Mouse (Mus musculus) kidney, adult 9 months (tissue): ENCODE measurements around the gene Osbp2.

Experiments
- DNase-seq: peaks from one replicate; pipeline ENCODE4 v3.0.0; 2022

Gene Osbp2

DNA sequence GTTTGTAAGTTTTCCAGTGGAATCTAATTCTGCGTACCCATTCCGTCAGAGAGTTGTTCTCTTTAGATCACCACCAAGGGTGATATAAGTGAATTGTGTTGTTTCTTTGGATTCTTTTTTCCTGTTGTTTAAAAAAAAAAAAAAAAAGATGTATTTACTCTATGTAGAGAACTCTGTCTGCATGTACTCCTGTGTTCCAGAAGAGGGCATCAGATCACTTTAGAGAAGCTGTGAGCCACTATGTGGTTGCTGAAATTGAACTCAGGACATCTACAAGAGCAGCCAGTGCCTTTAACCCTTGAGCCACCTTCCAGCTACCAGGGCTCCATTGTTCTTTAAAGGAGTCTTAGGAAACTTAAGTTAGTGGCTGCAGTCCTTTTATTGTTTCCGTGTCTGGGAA, 166.3 kb downstream of the Osbp2 start:
- no peak for DNase-seq

- peak; percentile 34 for DNase-seq
These were observed 167.6 kb downstream of the Osbp2 start for GRCm38 (mm10) chr11:3696086-3696616.

- DNase-seq: no peak
These were observed 172.0 kb downstream of the Osbp2 start for GRCm38 (mm10) chr11:3691746-3692145.

DNA sequence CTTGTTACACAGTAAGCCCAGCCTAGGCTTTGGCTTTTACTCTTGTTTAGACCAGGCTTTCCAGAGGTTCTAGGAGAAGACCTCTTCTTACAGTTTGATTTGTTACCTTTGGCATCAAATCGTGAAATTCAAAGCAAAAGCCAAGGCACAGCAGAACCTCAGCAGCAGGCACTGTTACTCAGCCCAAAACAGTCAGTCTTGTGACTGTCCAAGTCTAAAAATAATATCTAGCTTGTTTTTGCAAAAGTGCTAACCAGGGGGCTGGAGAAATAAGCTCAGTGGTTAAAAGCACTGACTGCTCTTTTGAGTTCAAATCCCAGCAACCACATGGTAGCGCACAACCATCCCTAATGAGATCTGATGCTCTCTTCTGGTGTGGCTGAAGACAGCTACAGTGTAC, 176.8 kb downstream of the Osbp2 start:
- peak; percentile 14 for DNase-seq

DNA sequence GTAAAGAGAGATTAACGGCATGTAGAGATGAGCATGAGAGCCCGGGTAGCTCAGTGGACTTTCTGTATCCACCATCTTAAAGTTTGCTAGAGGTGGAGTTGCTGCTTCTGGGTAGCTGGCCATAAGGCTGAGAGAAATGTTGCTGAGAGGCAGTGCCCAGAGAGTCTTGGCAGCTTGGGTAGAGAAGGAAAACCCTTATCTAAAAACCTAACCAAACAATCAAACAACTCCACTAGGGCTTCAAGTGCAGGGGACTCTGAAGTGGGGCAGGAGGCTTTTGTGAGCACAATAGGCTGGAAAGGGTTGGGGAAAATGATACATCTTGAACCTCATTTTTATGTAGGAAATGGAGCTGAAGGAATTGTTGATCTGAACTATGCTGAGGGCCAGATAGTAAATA, 177.4 kb downstream of the Osbp2 start:
- DNase-seq: no peak

GRCm38 (mm10) chr11:3685431-3685830, 178.3 kb downstream of the Osbp2 start:
- DNase-seq: no peak

- peak; percentile 43 for DNase-seq
These were observed 178.8 kb downstream of the Osbp2 start for GRCm38 (mm10) chr11:3684723-3685430.

GRCm38 (mm10) chr11:3684232-3684631, 179.5 kb downstream of the Osbp2 start:
- DNase-seq: no peak

DNA sequence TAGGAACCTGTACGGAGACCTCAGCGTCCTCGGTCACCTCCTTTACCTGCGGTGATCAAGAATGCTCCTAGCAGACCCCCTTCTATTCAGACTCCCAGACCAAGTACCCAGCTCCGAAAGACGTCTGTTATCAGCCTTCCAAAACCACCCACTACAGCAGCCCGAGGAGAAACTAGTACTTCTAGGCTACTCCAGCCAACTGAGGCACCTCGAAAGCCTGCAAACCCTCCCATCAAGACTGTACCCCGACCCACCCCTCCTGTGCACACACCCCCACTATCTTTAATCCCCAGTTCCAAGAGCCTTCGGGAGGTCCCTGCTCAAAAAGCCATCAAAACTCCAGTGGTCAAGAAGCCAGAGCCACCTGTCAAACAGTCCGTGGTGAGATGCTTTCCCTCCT, 180.0 kb downstream of the Osbp2 start:
- no peak for DNase-seq

DNA sequence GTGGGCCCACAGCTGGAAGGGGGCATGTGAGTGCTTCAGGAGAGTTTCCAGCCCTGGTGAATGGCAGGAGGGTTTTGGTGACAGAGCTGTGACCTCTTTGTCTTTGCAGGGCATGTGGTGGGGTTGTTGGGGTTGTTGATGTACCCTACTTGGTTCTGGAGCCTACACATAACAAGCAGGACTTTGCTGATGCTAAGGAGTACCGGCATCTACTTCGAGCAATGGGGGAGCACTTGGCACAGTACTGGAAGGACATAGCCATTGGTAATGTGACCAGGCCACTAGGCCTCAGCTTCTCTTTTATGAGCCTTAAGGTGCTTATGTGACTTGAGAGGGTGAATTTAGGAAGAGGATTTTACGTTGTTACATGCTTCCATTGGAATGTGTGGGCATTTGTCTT, 183.9 kb downstream of the Osbp2 start:
- no peak for DNase-seq

DNA sequence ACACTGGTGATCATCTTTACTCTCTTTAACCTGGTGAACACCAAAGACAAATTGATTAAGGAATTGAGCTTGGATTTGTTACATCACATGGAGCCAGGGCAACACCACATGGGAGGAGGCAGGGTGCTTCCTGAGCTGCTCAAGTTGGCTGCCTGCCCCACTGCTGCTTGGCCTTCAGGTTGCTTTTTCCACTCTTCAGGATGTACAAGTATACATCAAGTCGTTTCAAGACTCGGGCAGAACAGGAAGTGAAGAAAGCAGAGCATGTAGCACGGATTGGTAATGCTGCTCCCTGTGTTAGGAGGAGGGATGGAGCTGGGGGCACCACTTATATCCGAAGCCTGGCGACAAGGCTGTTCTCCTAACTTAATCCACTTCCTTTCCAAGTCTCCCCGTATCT, 186.5 kb downstream of the Osbp2 start:
- peak; percentile 30 for DNase-seq

- DNase-seq: no peak
These were observed 187.3 kb downstream of the Osbp2 start for GRCm38 (mm10) chr11:3676423-3676822.

DNA sequence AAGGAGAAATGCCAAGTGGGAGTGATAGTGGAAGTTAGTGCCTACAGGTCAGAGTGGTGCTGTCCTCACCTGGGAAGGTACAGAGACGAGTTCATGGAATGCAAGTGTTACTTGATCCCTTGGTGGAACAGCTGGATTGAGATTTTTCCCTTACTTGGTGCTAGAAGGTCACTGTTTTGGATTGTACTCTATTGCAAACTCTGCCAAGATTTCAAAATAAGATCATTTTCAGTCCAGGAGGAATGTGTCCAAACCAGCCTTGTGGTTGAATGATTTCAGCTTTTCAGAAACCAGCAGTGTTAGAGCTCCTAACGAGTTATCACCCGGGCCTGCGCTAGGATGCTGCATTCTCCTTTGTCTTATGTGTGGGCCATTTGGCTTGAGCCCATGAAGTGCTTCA, 189.2 kb downstream of the Osbp2 start:
- no peak for DNase-seq

GRCm38 (mm10) chr11:3671000-3671628, 192.6 kb downstream of the Osbp2 start:
- DNase-seq: no peak

- no peak for DNase-seq
These were observed 193.9 kb downstream of the Osbp2 start for GRCm38 (mm10) chr11:3669849-3670248.

- no peak for DNase-seq
These were observed 194.9 kb downstream of the Osbp2 start for GRCm38 (mm10) chr11:3668768-3669167.

- no peak for DNase-seq
These were observed 196.2 kb downstream of the Osbp2 start for GRCm38 (mm10) chr11:3667506-3667905.

- no peak for DNase-seq
These were observed 201.7 kb downstream of the Osbp2 start for GRCm38 (mm10) chr11:3661964-3662363.
